Mouse (Mus musculus) lung, postnatal 36 days (tissue): ENCODE results near the gene Nlrp2.

Experiments used
- DNase-seq: peaks from one replicate; pipeline ENCODE4 v3.0.0; 2022; ENCODE audit warnings: mixed read lengths

The Nlrp2 gene

DNA sequence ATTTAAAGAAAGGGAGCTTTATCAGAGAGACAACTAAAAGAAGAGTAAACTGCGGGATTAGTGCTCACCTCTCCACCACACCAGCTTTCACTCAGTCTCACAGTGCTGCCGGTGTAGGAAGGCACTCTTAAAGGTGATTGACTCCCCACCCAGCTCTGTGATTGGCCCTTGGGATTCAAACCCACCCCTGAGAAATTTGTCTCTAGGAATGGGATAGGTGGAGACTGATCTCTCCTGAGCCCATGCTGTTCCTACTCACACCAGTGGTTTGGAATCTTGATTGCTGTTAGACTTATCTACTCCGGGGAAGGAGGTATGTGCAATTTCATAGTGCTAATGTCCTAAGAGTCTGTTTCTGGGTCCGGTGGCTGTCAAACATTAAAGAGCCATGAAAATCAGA lies at the start of gene Nlrp2:
Gene Nlrp2, minus strand, starts transcription at position 101 of the 400 bp plus-strand sequence.
- no peak for DNase-seq

DNA sequence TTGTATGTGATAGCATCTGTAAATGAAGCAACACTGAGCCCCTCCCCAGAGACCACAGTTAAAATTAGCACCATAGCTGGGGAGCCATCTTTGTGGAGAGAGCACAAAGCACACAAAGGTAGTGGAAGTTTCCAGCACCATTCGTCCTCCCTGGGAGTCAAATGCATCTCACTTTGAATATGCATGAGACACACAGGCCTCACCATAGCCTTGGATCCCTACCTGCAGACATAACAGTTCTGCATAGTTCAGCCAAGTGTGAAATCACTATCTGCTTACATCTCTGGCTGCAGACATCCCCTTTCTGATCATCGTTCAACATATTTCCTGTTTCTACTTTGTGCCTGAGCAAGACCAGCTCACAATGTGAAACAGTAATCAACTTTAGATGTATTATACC lies 15.9 kb upstream of the Nlrp2 start:
- DNase-seq = no peak

GRCm38 (mm10) chr7:5363599-5363998 lies 12.8 kb upstream of the Nlrp2 start:
- no peak for DNase-seq

DNA sequence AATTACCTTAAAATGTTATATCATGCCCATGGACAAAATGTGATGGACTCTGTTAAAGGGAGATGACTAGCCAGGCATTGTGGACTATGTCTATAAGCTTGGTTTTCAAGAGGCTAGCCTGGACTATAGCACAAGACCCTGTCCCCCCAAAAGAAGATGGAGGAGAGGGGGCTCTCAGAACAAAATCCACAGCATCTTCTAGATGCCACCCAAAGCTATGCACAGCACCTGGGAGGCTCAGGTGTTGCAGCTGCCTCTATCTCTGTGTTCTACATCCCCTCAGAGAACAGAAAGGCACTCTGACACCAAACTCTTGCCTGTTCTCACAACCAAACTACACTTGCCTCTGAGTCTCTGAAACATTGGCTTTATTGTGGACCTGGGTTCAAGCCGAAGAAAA lies 598 bp downstream of the Nlrp2 start, which contains the start of gene Gm5065:
Gene Gm5065, plus strand, starts transcription at position 301 of the 400 bp plus-strand sequence.
- no peak for DNase-seq

DNA sequence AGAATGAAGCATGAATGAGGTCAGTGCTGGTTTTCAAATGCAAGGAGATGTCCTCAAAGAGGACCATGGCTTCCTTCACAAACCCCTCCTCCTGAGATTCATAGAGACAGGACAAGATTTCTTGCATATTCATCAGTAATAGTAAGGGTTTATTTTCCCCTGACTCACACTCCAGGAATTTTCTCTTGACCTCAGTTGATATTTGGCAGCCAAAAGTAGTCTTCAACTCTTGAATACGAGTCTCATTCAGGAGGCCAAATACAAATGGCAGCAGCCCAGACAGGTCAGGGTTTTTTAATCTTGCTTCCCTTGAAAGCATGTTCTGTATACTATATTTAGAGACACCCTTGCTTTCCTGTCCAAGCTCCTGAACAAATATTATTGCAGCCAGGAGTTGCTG lies 23.3 kb downstream of the Nlrp2 start:
- no peak for DNase-seq

GRCm38 (mm10) chr7:5288281-5288680 lies 62.6 kb downstream of the Nlrp2 start:
- no peak for DNase-seq

DNA sequence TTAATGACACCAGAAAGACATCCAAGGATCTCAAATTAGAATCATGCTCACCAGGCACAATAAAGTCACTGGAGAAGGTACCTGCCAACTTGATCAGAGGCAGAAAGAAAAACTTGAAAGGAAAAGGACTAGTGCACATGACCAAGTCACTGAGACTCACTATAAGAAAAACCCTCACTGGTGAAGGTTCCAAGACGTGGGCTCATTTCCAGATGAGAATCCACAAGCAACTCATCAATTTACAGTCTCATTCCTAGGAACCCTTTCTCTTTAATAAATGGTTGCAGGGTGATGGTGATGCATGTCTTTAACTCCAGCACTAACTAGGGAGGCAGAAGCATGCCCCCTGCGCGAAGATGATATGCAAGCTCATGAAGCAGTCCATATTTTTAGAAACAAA lies 87.8 kb downstream of the Nlrp2 start:
- no peak for DNase-seq
